Mouse (Mus musculus): ENCODE results near the gene Cul4a.
"Not testable (repeated sequence)": the region's sequence is repeated elsewhere in the genome, so short reads cannot be mapped to it uniquely, and the experiment has no call there.

- not testable (repeated sequence) for TF ChIP-seq CTCF (IDR thresholded peaks at IDR 0.05; ENCODE audit: borderline replicate concordance, insufficient read depth, low read length); POLR2A (IDR thresholded peaks at IDR 0.05; ENCODE audit: low read depth, low read length)
Observed at GRCm38 (mm10) chr8:13132220-13132619, 26.8 kb downstream of the Cul4a start.

Data from embryonic fibroblast, embryonic 13.5 days (primary cell).